In genomic region chr7:112110638-112111372, GRCm38 (mm10) we compare ENCODE assay signal across 32 mouse cellular contexts. TPM values are rescaled to one million over a fixed set of nuclear protein-coding genes. Genes with fewer than 3 reads are reported as not detected.
DNase-seq lines count a peak whose midpoint lies in the region; ATAC-seq and TF ChIP-seq lines count a peak whose summit lies in the region.
"Had no signal": no experiment of that assay in that cellular context is flagged by ENCODE, and none has a peak within 500 bp of the region (broad histone marks: within the 10 kb centered on the region; RNA-seq: fewer than 3 reads in every experiment).

No protein-coding gene starts in this region.

- no peaks in the 10 kb centered on the region for H3K4me1 ChIP-seq in intestine, embryonic 14.5 days (replicated peaks; ENCODE audit: control insufficient read depth, insufficient read depth, low read length)
- no peaks in the 10 kb centered on the region for H3K4me1 ChIP-seq in intestine, postnatal 0 days (replicated peaks; ENCODE audit: control insufficient read depth, insufficient read depth, low read length)
- H3K4me1 ChIP-seq in ES-E14 (ENCODE audit: control insufficient read depth in 2 of 2, insufficient read depth in 2 of 2, low read length in 2 of 2, poor library complexity in 1 of 2): peaks cover 2 to 6% of the 10 kb centered on the region in 2 experiments; a peak in 2 of 4 replicates
- peaks cover 6% of the 10 kb centered on the region; the same call in 1 of the 2 replicates for H3K4me1 ChIP-seq in stomach, embryonic 14.5 days (ENCODE audit: control insufficient read depth, insufficient read depth, low read length)
- no peaks in the 10 kb centered on the region for H3K4me1 ChIP-seq in hindbrain, embryonic 16.5 days (ENCODE audit: control insufficient read depth, insufficient read depth, low read depth, low read length)
- H3K4me1 ChIP-seq: embryonic facial prominence, embryonic 12.5 days; heart, embryonic 10.5 days; hindbrain, embryonic 13.5 days; megakaryocyte, embryonic 14.5 days; midbrain, embryonic 12.5 days; neural tube, embryonic 12.5 days had no signal

- in situ Hi-C loops in ES-E14 (cut with MboI; ENCODE audit: low sequenced_read_pairs in 2 of 2, unreplicated experiment in 2 of 2): no loop called here

- WGBS in intestine, embryonic 14.5 days: 70% methylated on average over 19 of the region's 19 CpGs
- 66% methylated on average over 19 of the region's 19 CpGs for WGBS in intestine, postnatal 0 days
- 58% methylated on average over 19 of the region's 19 CpGs for WGBS in stomach, embryonic 14.5 days
- WGBS in hindbrain, embryonic 16.5 days: 86% methylated on average over 19 of the region's 19 CpGs

- no peak for ATAC-seq in intestine, embryonic 14.5 days (replicated peaks; ENCODE audit: low FRiP score, low TSS enrichment, low read depth)
- no peak for ATAC-seq in intestine, postnatal 0 days
- peak; percentile 80; the same call in 1 of the 2 replicates for ATAC-seq in stomach, embryonic 14.5 days (ENCODE audit: insufficient number of reproducible peaks, insufficient read depth, low FRiP score, low read depth)
- no peak for ATAC-seq in hindbrain, embryonic 16.5 days
- ATAC-seq: forebrain, embryonic 16.5 days; Patski had no signal

- no peaks in the 10 kb centered on the region for H3K9me3 ChIP-seq in intestine, embryonic 14.5 days (ENCODE audit: control insufficient read depth, low read length)
- H3K9me3 ChIP-seq in intestine, postnatal 0 days (ENCODE audit: control insufficient read depth): no peaks in the 10 kb centered on the region
- H3K9me3 ChIP-seq in ES-E14 (ENCODE audit: control insufficient read depth, insufficient read depth, low read depth, low read length): no peaks in the 10 kb centered on the region
- no peaks in the 10 kb centered on the region for H3K9me3 ChIP-seq in stomach, embryonic 14.5 days (ENCODE audit: control insufficient read depth, low read depth, low read length)
- no peaks in the 10 kb centered on the region for H3K9me3 ChIP-seq in hindbrain, embryonic 16.5 days (ENCODE audit: control insufficient read depth, low read length)
- H3K9me3 ChIP-seq: embryonic facial prominence, embryonic 12.5 days; G1E; heart, embryonic 10.5 days; hindbrain, embryonic 13.5 days; megakaryocyte, embryonic 14.5 days; midbrain, embryonic 12.5 days; neural tube, embryonic 12.5 days had no signal

- H3K27me3 ChIP-seq in intestine, embryonic 14.5 days (replicated peaks; ENCODE audit: control insufficient read depth, insufficient read depth, low read length): no peaks in the 10 kb centered on the region
- H3K27me3 ChIP-seq in intestine, postnatal 0 days (replicated peaks; ENCODE audit: control insufficient read depth, insufficient read depth, low read length): no peaks in the 10 kb centered on the region
- no peaks in the 10 kb centered on the region for H3K27me3 ChIP-seq in stomach, embryonic 14.5 days (ENCODE audit: control insufficient read depth, insufficient read depth, low read length)
- H3K27me3 ChIP-seq in hindbrain, embryonic 16.5 days (replicated peaks; ENCODE audit: control insufficient read depth, insufficient read depth, low read length): no peaks in the 10 kb centered on the region
- H3K27me3 ChIP-seq: embryonic facial prominence, embryonic 12.5 days; hindbrain, embryonic 13.5 days; megakaryocyte, embryonic 14.5 days; midbrain, embryonic 12.5 days; neural tube, embryonic 12.5 days; Patski had no signal

- no peak overlapping the region for H3K4me2 ChIP-seq in intestine, embryonic 14.5 days (ENCODE audit: low read length)
- H3K4me2 ChIP-seq in intestine, postnatal 0 days (replicated peaks; ENCODE audit: low read depth): no peak overlapping the region
- no peak overlapping the region for H3K4me2 ChIP-seq in stomach, embryonic 14.5 days (replicated peaks; ENCODE audit: low read depth, low read length)
- H3K4me2 ChIP-seq in hindbrain, embryonic 16.5 days (ENCODE audit: low read length): no peak overlapping the region
- H3K4me2 ChIP-seq: embryonic facial prominence, embryonic 12.5 days; hindbrain, embryonic 13.5 days; midbrain, embryonic 12.5 days; neural tube, embryonic 12.5 days had no signal

- H3K36me3 ChIP-seq in intestine, embryonic 14.5 days (ENCODE audit: control insufficient read depth, insufficient read depth, low read length): peaks cover 64% of the 10 kb centered on the region
- H3K36me3 ChIP-seq in intestine, postnatal 0 days (ENCODE audit: control insufficient read depth, insufficient read depth): peaks cover 42% of the 10 kb centered on the region
- H3K36me3 ChIP-seq in ES-E14 (ENCODE audit: control insufficient read depth, insufficient read depth, low read length, poor library complexity, severe bottlenecking): peaks cover 4% of the 10 kb centered on the region; the same call in 1 of the 2 replicates
- peaks cover 45% of the 10 kb centered on the region for H3K36me3 ChIP-seq in stomach, embryonic 14.5 days (ENCODE audit: control insufficient read depth, insufficient read depth, low read length)
- peaks cover 28% of the 10 kb centered on the region for H3K36me3 ChIP-seq in hindbrain, embryonic 16.5 days (ENCODE audit: control insufficient read depth, insufficient read depth, low read length)

- no peak for DNase-seq in intestine, embryonic 14.5 days (ENCODE audit: low spot score)
- DNase-seq in ES-E14 (ENCODE audit: low read depth, low spot score) (peak; percentile 29), R1 (ENCODE audit: low read depth, low spot score) (peak; percentile 91)
- no peak for DNase-seq in spleen, postnatal 10 days (ENCODE audit: low spot score in 2 of 2)
- DNase-seq in right cerebral cortex, postnatal 25 days: no peak
- DNase-seq: B cell, adult 2 months; cerebellum, adult 8-10 months; embryo, embryonic 11 days; gastrocnemius, postnatal 10 days; heart, postnatal 4 days; kidney, adult 9 months; kidney, postnatal 10 days; layer of hippocampus, adult 9-11 months; liver; lung, adult 2 months; lung, postnatal 4 days; right cerebral cortex, postnatal 14 days; thymus, postnatal 14 days had no signal

- H3K27ac ChIP-seq in intestine, embryonic 14.5 days (ENCODE audit: low read depth): 0 out of 2 replicates have a peak overlapping the region, but pooled peaks have one; percentile 8
- H3K27ac ChIP-seq in intestine, postnatal 0 days (ENCODE audit: low read depth, low read length): no peak overlapping the region
- no peak overlapping the region for H3K27ac ChIP-seq in ES-E14 (ENCODE audit: insufficient read depth, low read depth, low read length, poor library complexity, severe bottlenecking)
- H3K27ac ChIP-seq in stomach, embryonic 14.5 days (ENCODE audit: low read length): peak overlapping the region; percentile 28; the same call in 1 of the 2 replicates
- no peak overlapping the region for H3K27ac ChIP-seq in hindbrain, embryonic 16.5 days (ENCODE audit: low read depth, low read length)
- H3K27ac ChIP-seq: embryonic facial prominence, embryonic 12.5 days; heart, embryonic 10.5 days; hindbrain, embryonic 13.5 days; liver, embryonic 14.5 days; midbrain, embryonic 12.5 days; neural tube, embryonic 12.5 days had no signal

- no peak overlapping the region for H3K9ac ChIP-seq in intestine, embryonic 14.5 days (ENCODE audit: low read length)
- no peak overlapping the region for H3K9ac ChIP-seq in intestine, postnatal 0 days (ENCODE audit: low read depth, low read length)
- H3K9ac ChIP-seq in ES-E14 (ENCODE audit: insufficient read depth, low read depth, low read length, poor library complexity, severe bottlenecking): no peak overlapping the region
- H3K9ac ChIP-seq in stomach, embryonic 14.5 days (replicated peaks; ENCODE audit: low read depth, low read length): no peak overlapping the region
- H3K9ac ChIP-seq in hindbrain, embryonic 16.5 days (ENCODE audit: low read depth, low read length): no peak overlapping the region
- H3K9ac ChIP-seq: embryonic facial prominence, embryonic 12.5 days; hindbrain, embryonic 13.5 days; liver, embryonic 14.5 days; midbrain, embryonic 12.5 days; neural tube, embryonic 12.5 days had no signal

- no peak overlapping the region for H3K4me3 ChIP-seq in intestine, embryonic 14.5 days (ENCODE audit: low read depth, low read length)
- H3K4me3 ChIP-seq in intestine, postnatal 0 days (ENCODE audit: low read depth, low read length): no peak overlapping the region
- H3K4me3 ChIP-seq in ES-E14 (ENCODE audit: insufficient read depth in 1 of 2, low read depth in 1 of 2, low read length in 2 of 2, poor library complexity in 1 of 2, severe bottlenecking in 1 of 2): no peak overlapping the region
- no peak overlapping the region for H3K4me3 ChIP-seq in stomach, embryonic 14.5 days (ENCODE audit: low read depth, low read length)
- H3K4me3 ChIP-seq in hindbrain, embryonic 16.5 days (ENCODE audit: low read length): no peak overlapping the region
- H3K4me3 ChIP-seq: embryonic facial prominence, embryonic 12.5 days; heart, embryonic 10.5 days; hindbrain, embryonic 13.5 days; megakaryocyte, embryonic 14.5 days; midbrain, embryonic 12.5 days; myocyte; neural tube, embryonic 12.5 days had no signal

- no peak for TF ChIP-seq CTCF in intestine, postnatal 0 days (IDR thresholded peaks at IDR 0.05; ENCODE audit: low read depth)

TF ChIP-seq in ES-E14, 5 proteins besides CTCF, POLR2A, EP300 and RAD21:
- TF ChIP-seq MAFK (IDR thresholded peaks at IDR 0.05; ENCODE audit: insufficient read depth, low read depth, low read length): no peak
- TF ChIP-seq CHD2 (IDR thresholded peaks at IDR 0.05; ENCODE audit: low read depth, low read length): no peak
- TF ChIP-seq ZNF384 (IDR thresholded peaks at IDR 0.05; ENCODE audit: low read depth, low read length): no peak
- no peak for TF ChIP-seq HCFC1 (IDR thresholded peaks at IDR 0.05; ENCODE audit: borderline replicate concordance, insufficient read depth, low read length)
- TF ChIP-seq ZC3H11A (IDR thresholded peaks at IDR 0.05; ENCODE audit: borderline replicate concordance, low read depth, low read length): no peak

RNA-seq across cellular contexts. Expression of gene Dkk3, which starts 48.1 kb away (rescaled TPM):
- 22.9 and 27.4 TPM in 2 replicates for polyA plus RNA-seq in intestine, embryonic 14.5 days (2014; fragmentation: Nextera tagmentation; extraction: Ambion mirVana)
- 17.0 and 19.2 TPM in 2 replicates for polyA plus RNA-seq in intestine, postnatal 0 days (2015; fragmentation: Nextera tagmentation; extraction: Ambion mirVana)
- total RNA-seq in ES-E14 (2012; rRNA removed): 7.9 and 8.6 TPM in 2 replicates
- 29.5 and 31.5 TPM in 2 replicates for polyA plus RNA-seq in stomach, embryonic 14.5 days (2014; fragmentation: Nextera tagmentation; extraction: Ambion mirVana)
- polyA plus RNA-seq in hindbrain, embryonic 16.5 days (2015; fragmentation: Nextera tagmentation; extraction: Ambion mirVana): 38.5 and 39.8 TPM in 2 replicates
- polyA plus RNA-seq: G1E had no signal

Comparison
In these comparisons a context has a peak if more than half of its experiments do, and no peak if none do; other contexts are left out.
1. H3K27ac ChIP-seq: peak in intestine, embryonic 14.5 days (single experiment) and stomach, embryonic 14.5 days (single experiment); none in intestine, postnatal 0 days (single experiment), ES-E14 (single experiment) and hindbrain, embryonic 16.5 days (single experiment).
2. DNase-seq: peak in ES-E14 (single experiment) and R1 (single experiment); none in intestine, embryonic 14.5 days (single experiment), spleen, postnatal 10 days (0 of 2) and right cerebral cortex, postnatal 25 days (single experiment).